Mouse (Mus musculus) myocyte (in vitro differentiated cells): ENCODE results near the gene Ccl27a.

Experiments used
- POLR2A ChIP-seq: IDR thresholded peaks from one replicate; pipeline ENCODE4 v1.6.1; 2011; ENCODE audit warnings: low read depth, mild to moderate bottlenecking, control low read depth, moderate library complexity; ENCODE audit not compliant: insufficient read length
- USF1 ChIP-seq: IDR thresholded peaks from one replicate; pipeline ENCODE4 v1.6.1; 2011; ENCODE audit warnings: low read depth, mild to moderate bottlenecking, control low read depth, moderate library complexity

DNA sequence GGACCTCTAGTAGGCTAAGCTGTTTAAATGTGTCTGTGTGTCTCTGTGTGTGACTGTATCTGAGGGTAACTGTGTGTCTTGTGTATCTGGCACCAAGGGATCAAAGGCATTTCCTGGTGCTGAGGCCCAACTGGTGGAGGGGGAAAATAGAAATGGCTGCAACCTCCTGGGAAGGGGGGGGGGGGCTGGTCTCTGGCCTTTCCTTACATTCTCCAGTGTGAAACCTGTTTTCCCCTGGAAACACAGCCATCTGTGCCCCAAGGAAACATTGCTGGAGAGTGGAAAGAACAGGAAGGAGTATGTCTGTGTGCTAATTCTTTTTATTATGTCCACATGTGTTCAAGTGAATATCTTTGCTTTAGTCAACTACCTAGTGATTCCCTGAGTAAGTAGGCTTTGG lies 12.4 kb downstream of the Ccl27a start:
- no peak for TF ChIP-seq USF1
- TF ChIP-seq POLR2A = no peak
